Mouse (Mus musculus): ENCODE measurements around the gene Cpsf3.

DNA sequence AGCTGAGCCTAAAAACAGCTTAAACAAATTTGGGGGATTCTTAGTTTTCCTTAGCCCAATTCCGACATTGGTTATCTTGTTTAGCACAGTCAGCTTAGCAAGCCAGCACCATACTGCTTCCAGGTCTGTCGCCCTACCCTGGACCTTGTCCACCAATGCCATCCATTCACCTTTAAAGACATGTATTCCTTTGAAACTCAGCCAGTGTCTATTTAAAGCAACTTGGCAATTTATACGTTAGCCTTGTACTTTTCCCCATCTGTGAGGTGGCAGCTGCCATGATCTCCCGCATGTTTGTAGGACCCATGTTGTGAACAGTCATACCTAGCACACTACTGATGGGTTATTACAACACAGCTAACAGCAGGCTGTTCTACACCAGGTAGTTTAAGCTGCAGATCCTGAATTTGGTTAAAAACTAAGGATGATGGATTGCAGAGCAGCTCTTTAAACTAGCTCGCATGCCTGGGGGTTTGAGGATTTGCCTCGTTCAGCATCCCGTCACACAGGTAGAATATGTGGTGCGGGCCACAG, 17.0 kb upstream of the Cpsf3 start:
- no peak for TF ChIP-seq ZNF384 (IDR thresholded peaks at IDR 0.05; ENCODE audit: low read depth, low read length)
- no peak for TF ChIP-seq ZC3H11A (IDR thresholded peaks at IDR 0.05; ENCODE audit: borderline replicate concordance, low read depth, low read length)
- no peak for TF ChIP-seq MAFK (IDR thresholded peaks at IDR 0.05; ENCODE audit: insufficient read depth, low read depth, low read length)
- TF ChIP-seq CHD2 (IDR thresholded peaks at IDR 0.05; ENCODE audit: low read depth, low read length) = no peak
- no peak for TF ChIP-seq HCFC1 (IDR thresholded peaks at IDR 0.05; ENCODE audit: borderline replicate concordance, insufficient read depth, low read length)
